Mouse (Mus musculus) kidney, adult 2 months (tissue): Measurements from ENCODE around the gene Csrp2.

Experiments used
- CTCF ChIP-seq: fragments of 200-500 bp; conservative IDR thresholded peaks from 2 replicates; pipeline ENCODE4 v1.5.1; 2011; ENCODE audit warnings: low read depth, mild to moderate bottlenecking, control low read depth, low read length, moderate library complexity, mixed read lengths; ENCODE audit not compliant: insufficient read depth, insufficient read length
- POLR2A ChIP-seq: fragments of 200-500 bp; IDR thresholded peaks from one replicate; pipeline ENCODE4 v1.6.1; 2011; ENCODE audit warnings: low read depth, low read length, control low read depth

DNA sequence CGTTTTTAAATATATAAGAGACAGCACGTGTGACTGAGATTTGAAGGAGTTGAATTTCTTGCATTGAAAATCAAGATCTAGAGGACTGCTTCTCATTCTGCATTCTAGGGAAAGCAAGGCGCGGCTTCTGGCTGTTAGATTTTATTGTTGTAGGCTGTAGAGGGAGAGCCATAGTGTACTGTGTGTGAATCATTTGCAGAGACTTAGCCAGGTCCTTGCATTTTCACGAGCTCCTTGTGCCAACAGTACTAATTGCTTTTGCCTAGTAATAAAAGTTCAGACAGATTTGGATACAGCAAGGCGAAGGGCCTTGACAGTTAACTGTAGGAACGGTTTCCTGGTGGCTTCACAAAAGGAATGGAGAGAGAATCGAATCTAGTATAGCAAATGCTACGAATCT, 3.0 kb downstream of the Csrp2 start:
- TF ChIP-seq POLR2A (no peak), CTCF (no peak)
